Mouse (Mus musculus) gastrocnemius, postnatal 25 days (tissue): ENCODE results near the gene Tubg2. TPM values are rescaled to one million over a fixed set of nuclear protein-coding genes. Genes with fewer than 3 reads are reported as not detected.

Source experiments
- DNase-seq: peaks from one replicate; pipeline ENCODE4 v3.0.0; 2022
- total RNA-seq, 2 experiments: library from RNA; stranded (reverse); gene quantifications; 1 replicate in 1 of 2; 2 replicates in 1 of 2; pipeline ENCODE4 v1.2.3; 2021

Gene Tubg2
- total RNA-seq, 2 experiments from 2014 or later = 2.7 to 2.8 TPM

GRCm38 (mm10) chr11:101164677-101165580, 9.2 kb downstream of the Tubg2 start:
- no peak for DNase-seq

DNA sequence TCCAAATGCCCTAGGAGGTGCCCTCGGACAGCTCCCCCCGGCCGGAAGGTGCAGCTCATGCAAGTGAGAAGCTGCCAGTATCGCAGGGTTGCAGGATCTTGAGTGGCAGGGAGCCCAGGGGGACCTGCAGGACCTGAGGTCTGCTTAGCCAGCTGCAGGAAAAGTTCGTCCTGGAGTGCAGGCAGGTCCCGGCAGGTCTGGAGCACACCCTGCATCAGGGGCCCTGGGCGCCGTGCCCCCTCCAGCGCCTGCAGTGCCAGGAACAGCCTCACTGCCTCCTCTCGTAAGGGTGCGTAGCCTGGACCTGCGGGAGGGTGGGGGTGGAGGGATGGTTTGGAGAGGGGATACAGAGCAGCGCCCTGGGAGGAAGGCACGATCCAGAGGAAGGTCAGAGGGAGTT, 10.7 kb downstream of the Tubg2 start:
- DNase-seq = no peak

DNA sequence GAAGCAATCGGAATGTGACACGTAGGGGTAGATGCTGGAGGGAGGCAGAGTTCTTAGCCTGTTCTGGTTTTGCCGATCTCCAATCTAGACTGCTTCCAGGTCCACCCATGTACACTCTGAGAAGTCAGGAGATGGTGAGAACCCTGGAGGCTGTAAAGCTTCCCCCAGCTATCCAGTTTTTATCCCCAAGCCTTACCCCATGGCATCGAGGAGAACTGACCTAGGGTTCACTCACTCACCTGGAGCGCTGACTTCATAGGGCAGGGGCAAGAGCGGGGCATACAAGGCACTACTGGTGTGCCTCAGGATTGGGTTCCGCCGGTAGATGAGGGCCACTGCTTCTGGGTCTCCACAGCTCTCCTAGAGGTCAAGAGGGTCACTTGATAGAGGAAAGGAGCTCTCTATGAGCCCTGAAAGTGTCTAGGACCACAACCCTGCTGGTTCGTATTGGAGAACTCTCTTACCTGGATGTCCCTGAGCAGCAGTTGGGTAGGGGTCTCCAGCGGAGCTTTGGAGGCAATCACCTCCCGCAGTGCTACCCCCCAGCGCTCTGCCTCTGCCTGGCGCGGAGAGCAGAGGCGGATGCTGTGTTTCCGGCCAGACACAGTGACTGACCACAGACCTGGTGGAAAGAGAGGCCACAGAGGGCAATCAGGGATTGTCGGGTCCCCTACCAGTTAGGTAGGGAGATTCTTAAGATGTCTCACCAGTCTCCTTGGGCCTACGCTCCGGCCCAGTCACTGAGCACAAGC, 11.7 kb downstream of the Tubg2 start:
- DNase-seq = no peak

DNA sequence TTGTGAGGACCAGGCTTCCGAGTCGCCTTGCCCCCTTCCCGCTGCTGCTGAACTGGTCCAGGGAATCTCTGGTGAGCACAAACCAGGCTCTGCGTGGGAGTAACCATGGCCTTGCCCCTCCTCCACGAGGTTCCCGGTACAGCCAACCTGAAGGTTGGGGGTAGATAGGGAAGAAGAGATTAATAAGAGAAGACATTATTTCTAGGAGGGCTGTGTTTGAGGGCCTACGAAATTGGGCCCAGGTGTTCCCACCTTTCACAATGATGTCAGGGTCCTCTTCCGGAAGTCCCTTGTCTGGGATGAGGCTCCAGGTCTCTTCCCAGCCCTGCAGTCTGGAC, 12.2 kb downstream of the Tubg2 start:
- no peak for DNase-seq

DNA sequence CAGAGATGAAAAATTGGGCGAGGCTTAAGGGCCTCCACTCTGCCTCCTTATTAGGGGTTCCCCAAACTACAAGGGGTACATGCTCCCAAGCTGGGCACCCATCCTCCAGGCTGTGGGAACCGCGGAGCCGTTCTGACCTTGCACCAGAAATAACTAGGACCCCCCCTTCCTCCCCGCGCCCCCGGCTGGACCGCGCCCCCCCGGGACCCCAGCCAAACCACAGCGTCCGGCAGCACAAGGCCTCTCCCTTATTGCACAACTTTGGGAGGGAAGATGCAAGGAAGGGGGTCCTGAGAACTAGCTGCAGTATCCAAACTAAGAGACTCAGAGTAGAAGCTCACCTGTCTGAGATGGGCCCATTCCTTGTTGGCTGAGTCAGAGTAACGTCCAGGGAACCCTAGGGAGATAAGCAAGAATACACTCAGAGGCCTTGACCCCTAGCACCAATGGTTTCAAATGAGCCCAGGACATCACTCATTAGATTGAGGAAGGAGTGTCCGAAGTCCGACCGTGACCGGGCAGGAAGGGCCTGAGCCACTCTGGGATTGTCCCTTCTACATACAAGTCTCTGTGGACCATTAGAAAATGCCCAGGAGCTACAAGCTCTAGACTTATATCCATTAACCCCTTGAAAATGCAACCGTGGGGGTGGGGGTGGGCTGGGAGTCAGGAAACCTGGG, 12.7 kb downstream of the Tubg2 start:
- peak; percentile 57 for DNase-seq

DNA sequence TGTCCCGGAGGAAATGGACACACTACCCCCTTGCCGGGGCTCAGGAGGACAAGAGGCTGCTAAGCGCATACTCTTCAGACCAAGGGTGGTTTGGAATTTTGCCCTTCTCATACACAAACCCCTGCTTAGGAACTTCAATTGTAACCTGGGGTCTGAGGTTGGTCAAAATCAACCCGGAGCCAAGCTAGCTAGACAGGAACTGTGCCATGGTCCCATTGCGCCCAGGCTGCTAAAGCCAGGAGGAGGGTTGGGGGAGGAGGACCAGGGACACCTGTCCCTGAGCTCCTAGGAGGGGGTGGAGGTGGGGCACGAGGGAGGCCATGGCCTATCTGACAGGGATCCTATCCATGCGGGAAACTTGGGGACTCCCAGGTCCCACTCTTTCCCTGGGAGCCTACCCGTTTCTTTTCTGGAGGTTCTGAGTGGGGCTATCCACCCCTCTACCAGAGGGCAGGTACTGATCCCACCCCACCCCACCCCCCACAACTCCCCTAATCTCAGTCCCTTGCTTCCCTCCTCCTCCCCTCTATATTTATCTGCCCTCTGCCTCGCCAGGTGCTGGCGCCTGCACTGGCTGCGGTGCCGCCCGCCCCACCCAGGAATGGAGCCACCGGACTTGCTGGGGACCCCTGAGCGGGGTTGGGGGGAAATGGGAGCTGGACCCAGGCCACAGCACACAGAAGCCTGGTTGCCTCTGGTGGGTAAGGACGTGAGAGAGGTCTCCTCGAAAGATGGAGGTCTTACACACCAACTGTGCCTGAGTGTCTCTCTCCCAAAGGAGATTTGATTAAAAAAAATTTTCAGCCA, 13.8 kb downstream of the Tubg2 start:
- DNase-seq = peak; percentile 59

GRCm38 (mm10) chr11:101170354-101170810, 14.7 kb downstream of the Tubg2 start, which contains the start of gene Cntnap1:
Cntnap1 (plus strand) TSS chr11:101170523.
- DNase-seq = peak; percentile 80

DNA sequence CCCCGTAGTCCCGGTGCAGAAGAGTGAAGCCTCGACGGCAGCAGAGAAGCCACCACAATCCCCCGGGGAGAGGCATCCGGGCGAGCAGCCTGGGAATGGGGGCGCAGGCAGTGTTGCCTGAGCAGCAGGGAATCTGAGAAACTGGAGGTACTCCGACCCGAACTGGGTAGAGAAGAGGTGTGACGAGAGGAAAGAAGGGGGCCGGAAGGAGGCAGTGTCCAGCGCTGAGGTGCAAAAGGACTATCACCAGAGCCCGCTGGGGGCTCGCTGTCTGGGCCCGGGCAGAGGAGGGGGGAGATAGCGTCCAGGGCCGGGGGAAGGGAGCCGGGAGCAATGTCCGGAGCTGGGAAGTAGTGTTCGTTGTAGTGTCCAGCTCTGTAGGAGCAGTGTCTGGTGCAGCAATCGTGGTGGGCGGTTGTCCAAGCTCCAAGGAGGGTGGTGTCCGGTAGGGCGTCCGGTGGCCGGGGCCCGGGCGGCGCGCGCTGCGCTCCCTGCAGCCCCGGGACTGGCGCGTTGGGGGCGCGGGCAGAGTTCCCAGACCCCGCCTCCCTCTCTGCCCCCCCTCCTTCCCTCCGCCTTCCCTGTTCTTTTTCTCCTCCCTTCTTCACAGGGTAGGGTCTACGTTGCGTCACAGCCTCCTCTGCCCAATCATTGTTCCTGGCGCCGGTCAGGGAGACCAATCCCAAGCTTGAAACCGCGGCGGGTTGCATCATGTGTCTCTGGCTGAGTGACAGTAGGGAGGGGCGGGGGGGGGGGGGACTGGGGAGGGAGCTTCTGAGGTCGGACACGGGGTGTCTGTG, 15.3 kb downstream of the Tubg2 start, which contains the start of gene Plekhh3:
Gene Plekhh3, minus strand, starts transcription at position 541 of the 800 bp plus-strand sequence.
- peak; percentile 97 for DNase-seq

GRCm38 (mm10) chr11:101171721-101172433, 16.2 kb downstream of the Tubg2 start:
- DNase-seq = peak; percentile 65

DNA sequence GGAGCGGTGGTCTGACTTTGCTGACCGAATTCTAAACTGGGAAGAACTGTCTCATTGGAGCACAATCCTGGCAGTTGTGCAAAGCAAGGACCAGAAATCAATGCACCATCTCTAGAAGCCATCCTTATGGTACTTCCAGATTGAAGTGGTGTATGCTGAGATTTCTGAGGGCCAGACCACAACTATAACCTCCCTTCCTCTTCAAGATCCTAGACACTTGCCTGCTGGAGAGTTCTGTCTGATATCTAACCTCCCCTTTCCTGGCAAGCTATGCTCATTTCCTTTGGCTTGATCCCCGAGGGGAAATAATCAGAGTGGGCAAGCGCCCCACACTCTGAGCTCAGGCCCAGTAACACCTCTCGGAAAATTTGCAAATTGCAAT, 16.7 kb downstream of the Tubg2 start:
- no peak for DNase-seq

DNA sequence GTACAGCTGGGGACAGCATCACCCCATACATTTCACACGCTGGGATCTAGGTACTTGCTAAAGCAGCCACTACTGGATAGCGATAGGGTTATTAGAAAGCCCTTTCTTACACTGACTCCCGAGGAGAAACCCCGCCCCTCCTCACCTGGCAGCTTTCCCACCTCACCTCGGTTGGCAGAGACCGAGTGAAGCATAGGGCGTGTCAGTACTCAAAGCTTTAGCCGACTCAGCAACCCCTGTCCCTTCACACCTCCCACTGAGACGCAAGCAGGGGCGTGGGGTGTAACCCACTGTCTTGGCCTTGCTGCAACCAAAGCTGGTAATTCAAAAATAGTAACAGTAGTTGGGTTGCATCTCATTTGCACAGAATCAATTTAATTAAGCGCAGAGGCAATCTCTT, 17.4 kb downstream of the Tubg2 start:
- DNase-seq = no peak

DNA sequence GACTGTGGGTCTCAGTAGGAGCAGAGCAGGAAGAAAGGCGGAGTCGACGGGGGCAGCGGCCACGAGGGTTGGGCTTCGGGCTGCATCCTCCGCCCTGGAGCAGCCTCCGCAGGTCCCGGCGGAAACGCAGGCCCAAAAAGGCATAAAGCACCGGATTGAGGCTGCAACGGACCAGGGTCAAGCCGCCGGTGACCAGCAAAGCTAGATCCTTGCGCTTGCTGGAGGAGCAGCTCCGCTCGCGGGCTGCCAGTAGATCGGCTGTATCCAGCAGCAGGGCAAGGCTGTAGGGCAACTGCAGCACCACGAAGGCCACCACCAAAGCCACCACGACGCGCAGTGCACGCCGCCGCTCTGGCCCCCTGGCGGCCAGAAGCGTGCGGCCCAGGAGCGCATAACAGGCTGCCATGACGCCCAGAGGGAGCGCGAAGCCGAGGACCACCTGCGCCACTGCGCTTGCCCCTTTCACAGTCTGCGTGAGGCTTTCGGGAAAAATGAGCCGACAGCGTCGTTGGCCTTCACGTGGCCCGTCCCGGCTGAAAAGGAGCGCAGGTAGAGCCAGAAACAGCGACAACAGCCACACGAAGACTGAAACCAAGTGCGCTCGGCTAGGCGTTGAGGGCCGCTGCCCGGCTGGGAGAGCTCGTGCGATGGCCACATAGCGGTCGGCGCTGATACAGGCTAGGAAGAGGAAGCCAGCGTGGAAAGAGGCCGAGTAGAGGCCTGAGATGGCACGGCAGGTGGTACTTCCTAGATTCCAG, 18.1 kb downstream of the Tubg2 start:
- DNase-seq = peak; percentile 87

DNA sequence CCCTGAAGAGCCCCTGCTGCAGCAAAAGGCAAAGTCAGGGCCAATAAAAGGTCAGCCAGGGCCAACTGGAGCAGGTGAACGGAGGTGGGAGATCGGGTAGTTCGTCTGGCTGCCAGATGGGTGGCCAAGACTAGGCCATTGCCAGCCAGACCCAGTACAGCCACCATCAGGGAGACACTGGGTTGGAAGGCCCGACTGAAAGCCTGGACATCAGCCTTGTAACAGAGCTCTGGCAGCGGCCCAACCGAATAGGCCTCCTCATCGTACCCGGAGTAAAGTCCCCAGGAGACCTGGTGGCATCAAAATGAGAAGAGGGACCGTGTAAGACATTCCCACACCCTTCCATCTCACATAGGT, 18.7 kb downstream of the Tubg2 start:
- no peak for DNase-seq

- DNase-seq = no peak
Measured at GRCm38 (mm10) chr11:101174851-101175628, 19.3 kb downstream of the Tubg2 start, which contains the start of gene Ccr10. Ccr10 (minus strand) TSS chr11:101175443.

GRCm38 (mm10) chr11:101175636-101176116, 20.0 kb downstream of the Tubg2 start:
- DNase-seq = no peak

- DNase-seq = no peak
Measured at GRCm38 (mm10) chr11:101176117-101176691, 20.5 kb downstream of the Tubg2 start.

DNA sequence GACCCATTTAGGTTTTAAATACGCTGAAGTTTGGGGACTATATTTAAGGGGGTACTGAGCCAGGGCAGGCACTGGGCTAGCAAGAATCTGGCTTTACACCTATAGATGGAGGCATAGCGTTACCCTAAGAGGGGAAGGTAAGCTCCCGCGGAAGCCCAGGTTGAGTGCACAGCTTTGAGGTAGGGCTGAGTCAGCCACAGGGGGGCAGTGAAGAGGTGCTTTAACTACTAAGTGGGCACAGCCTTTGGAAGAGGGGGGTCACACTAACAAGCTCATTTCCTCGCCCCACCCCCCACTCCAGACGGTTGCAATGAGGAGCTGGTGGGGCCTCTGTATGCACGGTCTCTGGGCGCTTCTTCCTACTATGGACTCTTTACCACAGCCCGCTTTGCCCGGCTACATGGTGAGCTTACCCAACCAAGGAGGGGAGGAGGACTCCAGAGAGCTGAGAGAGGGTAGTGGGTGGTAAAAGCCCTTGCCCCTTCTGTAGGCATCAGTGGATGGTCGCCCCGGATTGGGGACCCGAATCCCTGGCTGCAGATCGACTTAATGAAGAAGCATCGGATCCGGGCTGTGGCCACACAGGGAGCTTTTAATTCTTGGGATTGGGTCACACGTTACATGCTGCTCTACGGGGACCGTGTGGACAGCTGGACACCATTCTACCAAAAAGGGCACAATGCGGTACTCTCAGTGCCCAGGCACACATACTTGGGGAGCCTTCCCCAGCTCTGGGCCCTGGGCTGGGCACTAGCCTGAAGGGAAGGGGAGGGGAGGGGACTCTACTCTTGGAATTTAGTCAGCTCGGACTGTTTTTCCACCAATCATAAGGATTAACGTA, 21.4 kb downstream of the Tubg2 start:
- DNase-seq = no peak
